Mouse (Mus musculus) activated CD4-positive, CD25-positive, alpha-beta regulatory T cell, adult 4 months (primary cell): Measurements from ENCODE around the gene Lmod1. TPM values are rescaled to one million over a fixed set of nuclear protein-coding genes. Genes with fewer than 3 reads are reported as not detected.

Experiments used
- ATAC-seq: one replicate; pipeline ENCODE4 v1.8.0; 2017
- polyA plus RNA-seq, 2 experiments: library from polyadenylated mRNA; unstranded; fragments of 100-300 nt; shearing (Covaris generic); gene quantifications; one replicate each; pipeline ENCODE4 v1.2.1; 2017

Lmod1 gene
- not detected for polyA plus RNA-seq

GRCm38 (mm10) chr1:135324571-135324970, at the start of gene Lmod1:
TSS of gene Lmod1 (plus strand) at chr1:135324807.
- no peak for ATAC-seq

GRCm38 (mm10) chr1:135280646-135281045, 44.0 kb upstream of the Lmod1 start:
- ATAC-seq, result no peak

- ATAC-seq, result no peak
These were observed 42.8 kb upstream of the Lmod1 start for GRCm38 (mm10) chr1:135281841-135282240.

GRCm38 (mm10) chr1:135282536-135283286, 41.9 kb upstream of the Lmod1 start:
- no peak for ATAC-seq

GRCm38 (mm10) chr1:135283287-135283825, 41.3 kb upstream of the Lmod1 start:
- ATAC-seq, result peak; percentile 52

- ATAC-seq, result peak; percentile 79
These were observed 40.7 kb upstream of the Lmod1 start, which contains the start of gene Rnpep for GRCm38 (mm10) chr1:135283826-135284291. TSS of gene Rnpep (minus strand) at chr1:135284084.

GRCm38 (mm10) chr1:135286311-135286710, 38.3 kb upstream of the Lmod1 start:
- ATAC-seq, result no peak

- no peak for ATAC-seq
These were observed 33.7 kb upstream of the Lmod1 start for GRCm38 (mm10) chr1:135290908-135291307.

GRCm38 (mm10) chr1:135311356-135311755, 13.3 kb upstream of the Lmod1 start:
- ATAC-seq, result no peak

GRCm38 (mm10) chr1:135312201-135312600, 12.4 kb upstream of the Lmod1 start:
- no peak for ATAC-seq

- ATAC-seq, result peak; percentile 100
These were observed 11.1 kb upstream of the Lmod1 start, which contains the start of gene Timm17a for GRCm38 (mm10) chr1:135313284-135314031. TSS of gene Timm17a (minus strand) at chr1:135313778.

- ATAC-seq, result no peak
These were observed 1.2 kb upstream of the Lmod1 start for GRCm38 (mm10) chr1:135323367-135323901.

- ATAC-seq, result no peak
These were observed 1.3 kb downstream of the Lmod1 start for GRCm38 (mm10) chr1:135325934-135326333.

GRCm38 (mm10) chr1:135328368-135328767, 3.8 kb downstream of the Lmod1 start:
- no peak for ATAC-seq

- no peak for ATAC-seq
These were observed 6.0 kb downstream of the Lmod1 start for GRCm38 (mm10) chr1:135330578-135330977.

- no peak for ATAC-seq
These were observed 17.3 kb downstream of the Lmod1 start for GRCm38 (mm10) chr1:135341947-135342346.

GRCm38 (mm10) chr1:135344026-135344425, 19.4 kb downstream of the Lmod1 start:
- ATAC-seq, result no peak

GRCm38 (mm10) chr1:135346891-135347290, 22.3 kb downstream of the Lmod1 start:
- no peak for ATAC-seq

GRCm38 (mm10) chr1:135347498-135348169, 23.0 kb downstream of the Lmod1 start:
- no peak for ATAC-seq

GRCm38 (mm10) chr1:135351953-135352352, 27.3 kb downstream of the Lmod1 start:
- no peak for ATAC-seq

- ATAC-seq, result no peak
These were observed 34.5 kb downstream of the Lmod1 start for GRCm38 (mm10) chr1:135359071-135359470.

GRCm38 (mm10) chr1:135361491-135361890, 36.9 kb downstream of the Lmod1 start:
- ATAC-seq, result no peak
